Mouse (Mus musculus) small intestine, adult 2 months (tissue): ENCODE results near the gene Zfp316. TPM values are rescaled to one million over a fixed set of nuclear protein-coding genes. Genes with fewer than 3 reads are reported as not detected.

Source experiments
- H3K27ac ChIP-seq: fragments of 200-500 bp; 2 replicates; pipeline ENCODE4 v1.5.1; 2012; ENCODE audit warnings: low read depth, low read length, control low read depth, inconsistent platforms; ENCODE audit not compliant: insufficient read depth
- H3K27me3 ChIP-seq: fragments of 200-500 bp; 2 replicates; pipeline ENCODE4 v1.6.1; 2012; ENCODE audit warnings: mild to moderate bottlenecking, moderate library complexity, low read length, inconsistent platforms; ENCODE audit not compliant: control insufficient read depth, insufficient read depth
- H3K36me3 ChIP-seq: fragments of 200-500 bp; 2 replicates; pipeline ENCODE4 v1.6.1; 2012; ENCODE audit warnings: mild to moderate bottlenecking, low read length, control low read depth, inconsistent platforms; ENCODE audit not compliant: control insufficient read depth, insufficient read depth
- H3K4me1 ChIP-seq: fragments of 200-500 bp; 2 replicates; pipeline ENCODE4 v1.6.1; 2012; ENCODE audit warnings: low read length, inconsistent platforms, mixed read lengths; ENCODE audit not compliant: control insufficient read depth, insufficient read depth, insufficient read length
- H3K4me3 ChIP-seq: fragments of 200-500 bp; 2 replicates; pipeline ENCODE4 v1.5.1; 2012; ENCODE audit warnings: low read depth, mild to moderate bottlenecking, control low read depth, inconsistent platforms, low read length, moderate library complexity
- CTCF ChIP-seq: fragments of 200-500 bp; IDR thresholded peaks from 2 replicates; pipeline ENCODE4 v1.5.1; 2012; ENCODE audit warnings: low read depth, mild to moderate bottlenecking, control low read depth, inconsistent platforms, low read length, moderate library complexity, mixed read lengths; ENCODE audit not compliant: insufficient replicate concordance, insufficient read length; ENCODE audit errors: extremely low read depth
- POLR2A ChIP-seq: fragments of 200-500 bp; IDR thresholded peaks from 2 replicates; pipeline ENCODE4 v1.6.1; 2012; ENCODE audit warnings: low read depth, mild to moderate bottlenecking, control low read depth, inconsistent platforms, low read length, moderate library complexity
- WGBS: fragments of 180-500 bp; shearing (Covaris S2); methylation state at CpG from one replicate; pipeline ENCODE4 v1.1.7; 2018; 5-methylcytosine and 5-hydroxymethylcytosine counted together
- polyA plus RNA-seq: library from polyadenylated mRNA; depleted of rRNA; stranded (reverse); fragments of >200 nt; gene quantifications from 2 replicates; pipeline ENCODE4 v1.2.3, GENCODE M21; 2012

Zfp316 gene
- polyA plus RNA-seq, 1 experiment: 5.6 TPM

GRCm38 (mm10) chr5:143309916-143310315 is 40.1 kb upstream of the Zfp316 start:
- Histone ChIP-seq H3K27ac (no peak overlapping the region), H3K36me3 (peaks cover 52% of the 10 kb centered on the region), H3K4me1 (peaks cover 2% of the 10 kb centered on the region), H3K4me3 (no peak overlapping the region), H3K27me3 (no peaks in the 10 kb centered on the region)
- 95% methylated on average over 7 of the region's 7 CpGs for WGBS
- TF ChIP-seq CTCF: no peak
- no peak for TF ChIP-seq POLR2A

- H3K27ac ChIP-seq: no peak overlapping the region
- peaks cover 56% of the 10 kb centered on the region for H3K36me3 ChIP-seq
- no peak overlapping the region for H3K4me3 ChIP-seq
- no peak for TF ChIP-seq CTCF
- TF ChIP-seq POLR2A: no peak
- no peaks in the 10 kb centered on the region for H3K27me3 ChIP-seq
- H3K4me1 ChIP-seq: no peaks in the 10 kb centered on the region
- 86% methylated on average over 5 of the region's 5 CpGs for WGBS
These were observed 39.0 kb upstream of the Zfp316 start for GRCm38 (mm10) chr5:143308825-143309224.

- WGBS: 92% methylated on average over 7 of the region's 7 CpGs
- H3K4me3 ChIP-seq: no peak overlapping the region
- H3K36me3 ChIP-seq: peaks cover 55% of the 10 kb centered on the region
- no peak for TF ChIP-seq POLR2A
- no peak for TF ChIP-seq CTCF
- no peak overlapping the region for H3K27ac ChIP-seq
- no peaks in the 10 kb centered on the region for H3K27me3 ChIP-seq
- no peaks in the 10 kb centered on the region for H3K4me1 ChIP-seq
These were observed 34.4 kb upstream of the Zfp316 start for GRCm38 (mm10) chr5:143304251-143304650.

GRCm38 (mm10) chr5:143301296-143301695 is 31.5 kb upstream of the Zfp316 start:
- TF ChIP-seq POLR2A (no peak), CTCF (0 out of 2 replicates have a peak, but pooled peaks have one; percentile 12)
- H3K27me3 ChIP-seq: no peaks in the 10 kb centered on the region
- H3K4me1 ChIP-seq: no peaks in the 10 kb centered on the region
- no peak overlapping the region for H3K4me3 ChIP-seq
- peaks cover 34% of the 10 kb centered on the region for H3K36me3 ChIP-seq
- WGBS: 73% methylated on average over 8 of the region's 8 CpGs
- H3K27ac ChIP-seq: no peak overlapping the region

- Histone ChIP-seq H3K36me3 (peaks cover 24% of the 10 kb centered on the region), H3K27ac (no peak overlapping the region), H3K4me3 (no peak overlapping the region), H3K27me3 (no peaks in the 10 kb centered on the region), H3K4me1 (no peaks in the 10 kb centered on the region)
- WGBS: 90% methylated on average over 4 of the region's 4 CpGs
- TF ChIP-seq CTCF: peak; percentile 63; the same call in 1 of the 2 replicates
- TF ChIP-seq POLR2A: no peak
These were observed 29.9 kb upstream of the Zfp316 start for GRCm38 (mm10) chr5:143299686-143300085.

- H3K27ac ChIP-seq: no peak overlapping the region
- no peak overlapping the region for H3K4me3 ChIP-seq
- peaks cover 20% of the 10 kb centered on the region for H3K36me3 ChIP-seq
- 93% methylated on average over 7 of the region's 7 CpGs for WGBS
- peaks cover 4% of the 10 kb centered on the region for H3K27me3 ChIP-seq
- H3K4me1 ChIP-seq: no peaks in the 10 kb centered on the region
- peak; percentile 33; the same call in 1 of the 2 replicates for TF ChIP-seq CTCF
- no peak for TF ChIP-seq POLR2A
These were observed 28.6 kb upstream of the Zfp316 start for GRCm38 (mm10) chr5:143298391-143298790.

- H3K4me3 ChIP-seq: no peak overlapping the region
- H3K36me3 ChIP-seq: peaks cover 16% of the 10 kb centered on the region
- TF ChIP-seq CTCF (no peak), POLR2A (no peak)
- H3K27ac ChIP-seq: no peak overlapping the region
- WGBS: 85% methylated on average over 9 of the region's 9 CpGs
- H3K4me1 ChIP-seq: no peaks in the 10 kb centered on the region
- H3K27me3 ChIP-seq: peaks cover 8% of the 10 kb centered on the region
These were observed 28.2 kb upstream of the Zfp316 start for GRCm38 (mm10) chr5:143297986-143298385.

GRCm38 (mm10) chr5:143295330-143295729 is 25.5 kb upstream of the Zfp316 start:
- Histone ChIP-seq H3K4me1 (no peaks in the 10 kb centered on the region), H3K27me3 (peaks cover 15% of the 10 kb centered on the region), H3K4me3 (no peak overlapping the region), H3K27ac (no peak overlapping the region), H3K36me3 (peaks cover 3% of the 10 kb centered on the region; the same call in 1 of the 2 replicates)
- TF ChIP-seq POLR2A: no peak
- no peak for TF ChIP-seq CTCF
- 82% methylated on average over 2 of the region's 2 CpGs for whole genome bisulfite sequencing
